In genomic region chr11:103218517-103218901, GRCm38 (mm10) we compare ENCODE assay signal across 8 mouse cellular contexts. TPM values are rescaled to one million over a fixed set of nuclear protein-coding genes. Genes with fewer than 3 reads are reported as not detected.
DNase-seq lines count a peak whose midpoint lies in the region; ATAC-seq and TF ChIP-seq lines count a peak whose summit lies in the region.
"Had no signal": no experiment of that assay in that cellular context is flagged by ENCODE, and none has a peak within 500 bp of the region (broad histone marks: within the 10 kb centered on the region; RNA-seq: fewer than 3 reads in every experiment).

No protein-coding gene starts in this region.

- peak overlapping the region; percentile 43 for H3K4me3 ChIP-seq in lung, embryonic 14.5 days (ENCODE audit: low read depth, low read length)
- peak overlapping the region; percentile 52 for H3K4me3 ChIP-seq in forebrain, embryonic 12.5 days (replicated peaks)
- H3K4me3 ChIP-seq in limb, embryonic 12.5 days (replicated peaks), result peak overlapping the region; percentile 44
- H3K4me3 ChIP-seq in olfactory bulb, adult 2 months (ENCODE audit: insufficient read depth, low read depth, low read length), result peak overlapping the region; percentile 68

- TF ChIP-seq CTCF in lung, embryonic 14.5 days (IDR thresholded peaks at IDR 0.05; ENCODE audit: low read depth), result no peak
- TF ChIP-seq CTCF in olfactory bulb, adult 2 months (IDR thresholded peaks at IDR 0.05; ENCODE audit: insufficient read depth, low read depth, low read length), result no peak

- H3K9ac ChIP-seq in lung, embryonic 14.5 days, result peak overlapping the region; percentile 49
- H3K9ac ChIP-seq in forebrain, embryonic 12.5 days, result peak overlapping the region; percentile 62
- 0 out of 2 replicates have a peak overlapping the region, but pooled peaks have one; percentile 8 for H3K9ac ChIP-seq in limb, embryonic 12.5 days (replicated peaks)

- 28% methylated on average over 6 of the region's 6 CpGs for WGBS in lung, embryonic 14.5 days
- 16% methylated on average over 6 of the region's 6 CpGs for WGBS in forebrain, embryonic 12.5 days
- 20% methylated on average over 6 of the region's 6 CpGs for WGBS in limb, embryonic 12.5 days
- WGBS in olfactory bulb, adult 2 months, result 30% methylated on average over 6 of the region's 6 CpGs

- peak overlapping the region; percentile 89 for H3K4me2 ChIP-seq in lung, embryonic 14.5 days
- H3K4me2 ChIP-seq in forebrain, embryonic 12.5 days, result peak overlapping the region; percentile 98
- peak overlapping the region; percentile 75 for H3K4me2 ChIP-seq in limb, embryonic 12.5 days

- no peaks in the 10 kb centered on the region; the same call in 1 of the 2 replicates for H3K27me3 ChIP-seq in lung, embryonic 14.5 days (ENCODE audit: insufficient read depth, low read length)
- H3K27me3 ChIP-seq in forebrain, embryonic 12.5 days, result peaks cover 27% of the 10 kb centered on the region
- peaks cover 25% of the 10 kb centered on the region for H3K27me3 ChIP-seq in limb, embryonic 12.5 days

- no peaks in the 10 kb centered on the region for H3K9me3 ChIP-seq in lung, embryonic 14.5 days (ENCODE audit: low read depth, low read length)
- H3K9me3 ChIP-seq in forebrain, embryonic 12.5 days, result 0 out of 2 replicates have a peak, but pooled peaks cover 4% of the 10 kb centered on the region
- H3K9me3 ChIP-seq in limb, embryonic 12.5 days, result peaks cover 5% of the 10 kb centered on the region; the same call in 1 of the 2 replicates

- no peak overlapping the region for H3K27ac ChIP-seq in lung, embryonic 14.5 days (ENCODE audit: low read depth)
- H3K27ac ChIP-seq in forebrain, embryonic 12.5 days, result 0 out of 2 replicates have a peak overlapping the region, but pooled peaks have one; percentile 53
- no peak overlapping the region for H3K27ac ChIP-seq in limb, embryonic 12.5 days
- no peak overlapping the region for H3K27ac ChIP-seq in olfactory bulb, adult 2 months (ENCODE audit: insufficient read depth, low read depth, low read length)

- TF ChIP-seq POLR2A in olfactory bulb, adult 2 months (IDR thresholded peaks at IDR 0.05; ENCODE audit: insufficient read depth, low read depth, low read length), result no peak

- DNase-seq in lung, embryonic 14.5 days, result no peak
- no peak for DNase-seq in lung, postnatal 36 days
- no peak for DNase-seq in urinary bladder, postnatal 25 days (ENCODE audit: low spot score)
- DNase-seq in left cerebral cortex, adult 18-20 months (ENCODE audit: low spot score in 2 of 2), result no peak

- H3K36me3 ChIP-seq in lung, embryonic 14.5 days (ENCODE audit: insufficient read depth), result peaks cover 24% of the 10 kb centered on the region
- peaks cover 29% of the 10 kb centered on the region for H3K36me3 ChIP-seq in forebrain, embryonic 12.5 days (replicated peaks)
- peaks cover 31% of the 10 kb centered on the region for H3K36me3 ChIP-seq in limb, embryonic 12.5 days

- peak; percentile 43; the same call in 1 of the 2 replicates for ATAC-seq in lung, embryonic 14.5 days (ENCODE audit: insufficient read depth)
- ATAC-seq in forebrain, embryonic 12.5 days (ENCODE audit: low FRiP score), result peak; percentile 57
- 0 out of 2 replicates have a peak, but pooled peaks have one; percentile 6 for ATAC-seq in limb, embryonic 12.5 days (ENCODE audit: insufficient number of reproducible peaks, insufficient read depth, low FRiP score, low TSS enrichment, low read depth)

- 0 out of 2 replicates have a peak, but pooled peaks cover 4% of the 10 kb centered on the region for H3K4me1 ChIP-seq in lung, embryonic 14.5 days (ENCODE audit: insufficient read depth)
- H3K4me1 ChIP-seq in forebrain, embryonic 12.5 days, result peaks cover 11% of the 10 kb centered on the region
- H3K4me1 ChIP-seq in limb, embryonic 12.5 days (replicated peaks), result peaks cover 12% of the 10 kb centered on the region
- H3K4me1 ChIP-seq in olfactory bulb, adult 2 months (ENCODE audit: control insufficient read depth, insufficient read depth, low read length), result peaks cover 26% of the 10 kb centered on the region

RNA-seq across cellular contexts. Expression of gene Spata32, which starts 0.3 kb away (rescaled TPM):
- not detected in 2 replicates for polyA plus RNA-seq in lung, embryonic 14.5 days (2014; fragmentation: Nextera tagmentation; extraction: Ambion mirVana)
- not detected in 2 replicates for polyA plus RNA-seq in forebrain, embryonic 12.5 days (2016; fragmentation: Nextera tagmentation; extraction: Ambion mirVana)
- not detected in 2 replicates for polyA plus RNA-seq in limb, embryonic 12.5 days (2016; fragmentation: Nextera tagmentation; extraction: Ambion mirVana)
- not detected in 2 replicates for polyA plus RNA-seq in olfactory bulb, adult 2 months (2012; ENCODE audit: insufficient read depth, insufficient read length, low replicate concordance, missing spikeins)
- 1 to 10 TPM; 1.5 to 1.8 TPM for total RNA-seq in left cerebral cortex, adult 18-20 months (2021)
- total RNA-seq: gastrocnemius, postnatal 25 days had no signal

RNA-seq across cellular contexts. Expression of gene 1700023F06Rik, which starts 10.2 kb away (rescaled TPM):
- 0.89 and 1.2 TPM in 2 replicates for polyA plus RNA-seq in lung, embryonic 14.5 days (2014; fragmentation: Nextera tagmentation; extraction: Ambion mirVana)
- 0.33 and 0.64 TPM in 2 replicates for polyA plus RNA-seq in forebrain, embryonic 12.5 days (2016; fragmentation: Nextera tagmentation; extraction: Ambion mirVana)
- 0.50 and 0.74 TPM in 2 replicates for polyA plus RNA-seq in limb, embryonic 12.5 days (2016; fragmentation: Nextera tagmentation; extraction: Ambion mirVana)
- polyA plus RNA-seq in olfactory bulb, adult 2 months (2012; ENCODE audit: insufficient read depth, insufficient read length, low replicate concordance, missing spikeins), result not detected in 2 replicates
- total RNA-seq in left cerebral cortex, adult 18-20 months (2021), result 1 to 10 TPM; 1.8 to 2.0 TPM
- total RNA-seq: gastrocnemius, postnatal 25 days had no signal

RNA-seq across cellular contexts. Expression of gene Fmnl1, which starts 47.6 kb away (rescaled TPM):
- polyA plus RNA-seq in lung, embryonic 14.5 days (2014; fragmentation: Nextera tagmentation; extraction: Ambion mirVana), result 2.5 and 2.8 TPM in 2 replicates
- 1.1 TPM in 2 replicates for polyA plus RNA-seq in forebrain, embryonic 12.5 days (2016; fragmentation: Nextera tagmentation; extraction: Ambion mirVana)
- 0.78 and 1.4 TPM in 2 replicates for polyA plus RNA-seq in limb, embryonic 12.5 days (2016; fragmentation: Nextera tagmentation; extraction: Ambion mirVana)
- polyA plus RNA-seq in olfactory bulb, adult 2 months (2012; ENCODE audit: insufficient read depth, insufficient read length, low replicate concordance, missing spikeins), result 142 TPM in 1 of 2 replicates, not detected in the other
- total RNA-seq in left cerebral cortex, adult 18-20 months (2021), result 100 to 1,000 TPM; 169 to 206 TPM

RNA-seq across cellular contexts. Expression of gene Map3k14, which starts 48.8 kb away (rescaled TPM):
- polyA plus RNA-seq in lung, embryonic 14.5 days (2014; fragmentation: Nextera tagmentation; extraction: Ambion mirVana), result 3.1 and 3.9 TPM in 2 replicates
- polyA plus RNA-seq in forebrain, embryonic 12.5 days (2016; fragmentation: Nextera tagmentation; extraction: Ambion mirVana), result 4.6 and 4.7 TPM in 2 replicates
- 4.2 and 4.7 TPM in 2 replicates for polyA plus RNA-seq in limb, embryonic 12.5 days (2016; fragmentation: Nextera tagmentation; extraction: Ambion mirVana)
- polyA plus RNA-seq in olfactory bulb, adult 2 months (2012; ENCODE audit: insufficient read depth, insufficient read length, low replicate concordance, missing spikeins), result not detected in 2 replicates
- 1 to 10 TPM; 5.7 to 5.9 TPM for total RNA-seq in left cerebral cortex, adult 18-20 months (2021)

Comparison
In these comparisons a context has a peak if more than half of its experiments do, and no peak if none do; other contexts are left out.
1. ATAC-seq: peak in every context shown above with its lines; median percentile 57 in forebrain, embryonic 12.5 days; 43 in lung, embryonic 14.5 days; 6 in limb, embryonic 12.5 days.
2. H3K9ac ChIP-seq: peak in every context shown above with its lines; median percentile 62 in forebrain, embryonic 12.5 days; 49 in lung, embryonic 14.5 days; 8 in limb, embryonic 12.5 days.
3. RNA of gene Fmnl1, which starts 47.6 kb away (polyA plus RNA-seq): 142 TPM in olfactory bulb, adult 2 months; 2.5 to 2.8 TPM in lung, embryonic 14.5 days, 1.1 TPM in forebrain, embryonic 12.5 days and 0.78 to 1.4 TPM in limb, embryonic 12.5 days; every median in the first group is over 10 times any median in the second.
4. Peak in every context shown above with its lines, with median percentiles within 50 percentile points of each other: H3K4me2 ChIP-seq and H3K4me3 ChIP-seq.